ENCODE assay signal across 22 mouse cellular contexts in genomic region chr10:30470831-30471230, GRCm38 (mm10).
A peak's percentile ranks its signal among the peaks of the same experiment; 100 is the strongest.
DNase-seq lines count a peak whose midpoint lies in the region; ATAC-seq and TF ChIP-seq lines count a peak whose summit lies in the region.
"Had no signal": no experiment of that assay in that cellular context is flagged by ENCODE, and none has a peak within 500 bp of the region (broad histone marks: within the 10 kb centered on the region; RNA-seq: fewer than 3 reads in every experiment).

No protein-coding gene starts in this region.

- H3K9ac ChIP-seq in kidney, embryonic 14.5 days (ENCODE audit: low read depth, low read length): no peak overlapping the region
- H3K9ac ChIP-seq in lung, embryonic 14.5 days: no peak overlapping the region
- H3K9ac ChIP-seq: embryonic facial prominence, embryonic 13.5 days; forebrain, embryonic 12.5 days; heart, embryonic 13.5 days; liver, embryonic 13.5 days had no signal

- peak; percentile 82; the same call in 1 of the 2 replicates for ATAC-seq in kidney, embryonic 14.5 days (ENCODE audit: low FRiP score, low TSS enrichment)
- peak; percentile 88 for ATAC-seq in lung, embryonic 14.5 days (ENCODE audit: insufficient read depth)
- ATAC-seq: hindbrain, postnatal 0 days had no signal

- intact Hi-C loops in gastrocnemius, postnatal 36 days (cut with DNase I): no loop called here

- 30% methylated on average over 3 of the region's 3 CpGs for WGBS in kidney, embryonic 14.5 days
- WGBS in lung, embryonic 14.5 days: 30% methylated on average over 3 of the region's 3 CpGs

- H3K9me3 ChIP-seq in kidney, embryonic 14.5 days (ENCODE audit: control insufficient read depth, low read length): no peaks in the 10 kb centered on the region
- H3K9me3 ChIP-seq in lung, embryonic 14.5 days (ENCODE audit: low read depth, low read length): no peaks in the 10 kb centered on the region
- H3K9me3 ChIP-seq: embryonic facial prominence, embryonic 13.5 days; forebrain, embryonic 12.5 days; heart, embryonic 13.5 days; liver, embryonic 13.5 days; midbrain, embryonic 10.5 days had no signal

- H3K27ac ChIP-seq in kidney, embryonic 14.5 days (ENCODE audit: low read depth, low read length): no peak overlapping the region
- H3K27ac ChIP-seq in lung, embryonic 14.5 days (ENCODE audit: low read depth): no peak overlapping the region
- H3K27ac ChIP-seq: embryonic facial prominence, embryonic 13.5 days; forebrain, embryonic 12.5 days; heart, adult 2 months; heart, embryonic 13.5 days; hindbrain, postnatal 0 days; left cerebral cortex, adult 2 months; liver, embryonic 13.5 days; midbrain, embryonic 10.5 days had no signal

- H3K27me3 ChIP-seq in kidney, embryonic 14.5 days (ENCODE audit: control insufficient read depth, insufficient read depth, low read length): no peaks in the 10 kb centered on the region
- no peaks in the 10 kb centered on the region for H3K27me3 ChIP-seq in lung, embryonic 14.5 days (ENCODE audit: insufficient read depth, low read length)
- H3K27me3 ChIP-seq: embryonic facial prominence, embryonic 13.5 days; forebrain, embryonic 12.5 days; heart, embryonic 13.5 days; liver, embryonic 13.5 days had no signal

- H3K4me3 ChIP-seq in kidney, embryonic 14.5 days (ENCODE audit: low read length): no peak overlapping the region
- H3K4me3 ChIP-seq in lung, embryonic 14.5 days (ENCODE audit: low read depth, low read length): no peak overlapping the region
- H3K4me3 ChIP-seq: embryonic facial prominence, embryonic 13.5 days; erythroblast, embryonic 14.5 days; forebrain, embryonic 12.5 days; heart, adult 2 months; heart, embryonic 13.5 days; left cerebral cortex, adult 2 months; liver, embryonic 13.5 days; midbrain, embryonic 10.5 days had no signal

- H3K4me2 ChIP-seq in kidney, embryonic 14.5 days (replicated peaks; ENCODE audit: low read depth, low read length): no peak overlapping the region
- no peak overlapping the region for H3K4me2 ChIP-seq in lung, embryonic 14.5 days
- H3K4me2 ChIP-seq: embryonic facial prominence, embryonic 13.5 days; forebrain, embryonic 12.5 days; heart, embryonic 13.5 days; liver, embryonic 13.5 days had no signal

- DNase-seq in adrenal gland, adult (ENCODE audit: inconsistent age in 2 of 2, low spot score in 1 of 2): peak; percentile 10 to 75
- DNase-seq in adrenal gland, adult 18-20 months (ENCODE audit: low spot score in 2 of 2): no peak
- no peak for DNase-seq in kidney, adult 11 months
- peak; percentile 64 for DNase-seq in lung, embryonic 14.5 days
- DNase-seq in lung, postnatal 4 days: no peak
- DNase-seq in lung, postnatal 25 days (ENCODE audit: low spot score): peak; percentile 10
- DNase-seq in gastrocnemius, postnatal 36 days: no peak
- DNase-seq: cerebellum, adult 8-10 months; cerebellum, postnatal 36 days; embryo, embryonic 11 days; gastrocnemius, postnatal 25 days; heart, adult 2 months; heart, postnatal 14 days; liver, embryonic 13.5 days had no signal

- H3K36me3 ChIP-seq in kidney, embryonic 14.5 days (ENCODE audit: control insufficient read depth, insufficient read depth, low read length): no peaks in the 10 kb centered on the region
- no peaks in the 10 kb centered on the region for H3K36me3 ChIP-seq in lung, embryonic 14.5 days (ENCODE audit: insufficient read depth)
- H3K36me3 ChIP-seq: embryonic facial prominence, embryonic 13.5 days; forebrain, embryonic 12.5 days; heart, embryonic 13.5 days; liver, embryonic 13.5 days; midbrain, embryonic 10.5 days had no signal

- no peak for TF ChIP-seq CTCF in lung, embryonic 14.5 days (IDR thresholded peaks at IDR 0.05; ENCODE audit: low read depth)

- no peaks in the 10 kb centered on the region for H3K4me1 ChIP-seq in kidney, embryonic 14.5 days (ENCODE audit: control insufficient read depth, insufficient read depth, low read length)
- H3K4me1 ChIP-seq in lung, embryonic 14.5 days (ENCODE audit: insufficient read depth): no peaks in the 10 kb centered on the region
- H3K4me1 ChIP-seq: embryonic facial prominence, embryonic 13.5 days; forebrain, embryonic 12.5 days; heart, embryonic 13.5 days; liver, embryonic 13.5 days; midbrain, embryonic 10.5 days had no signal

Comparison
In these comparisons a context has a peak if more than half of its experiments do, and no peak if none do; other contexts are left out.
1. DNase-seq: peak in adrenal gland, adult (2 of 2), lung, embryonic 14.5 days (single experiment) and lung, postnatal 25 days (single experiment); none in adrenal gland, adult 18-20 months (0 of 2), kidney, adult 11 months (single experiment), lung, postnatal 4 days (0 of 2) and gastrocnemius, postnatal 36 days (0 of 2).